Mouse (Mus musculus) stomach, postnatal 0 days (tissue): ENCODE measurements around the gene Gm47283. TPM values are rescaled to one million over a fixed set of nuclear protein-coding genes. Genes with fewer than 3 reads are reported as not detected.
"Not testable (repeated sequence)": the region's sequence is repeated elsewhere in the genome, so short reads cannot be mapped to it uniquely, and the experiment has no call there.

Experiments
- ATAC-seq: fragments of 200-750 bp; cut with Nextera tagmentation; 2 replicates; pipeline ENCODE4 v1.8.0; 2017; ENCODE audit not compliant: low FRiP score, low TSS enrichment
- DNase-seq: peaks from one replicate; pipeline ENCODE4 v3.0.0-alpha.2; 2016; ENCODE audit warnings: low spot score
- H3K27ac ChIP-seq: fragments of 300-500 bp; sonication (generic); replicated peaks from 2 replicates; pipeline ENCODE4 v1.5.1; 2014; ENCODE audit warnings: mild to moderate bottlenecking, control low read depth
- H3K27me3 ChIP-seq: fragments of 300-500 bp; sonication (generic); 2 replicates; pipeline ENCODE4 v1.6.1; 2014; ENCODE audit warnings: low read length; ENCODE audit not compliant: control insufficient read depth, insufficient read depth
- H3K36me3 ChIP-seq: fragments of 300-500 bp; sonication (generic); 2 replicates; pipeline ENCODE4 v1.6.1; 2014; ENCODE audit warnings: low read length, mixed read lengths; ENCODE audit not compliant: control insufficient read depth, insufficient read depth
- H3K4me1 ChIP-seq: fragments of 300-500 bp; sonication (generic); replicated peaks from 2 replicates; pipeline ENCODE4 v1.6.1; 2014; ENCODE audit warnings: antibody characterized with exemption; ENCODE audit not compliant: control insufficient read depth, insufficient read depth
- H3K4me2 ChIP-seq: fragments of 300-500 bp; sonication (generic); replicated peaks from 2 replicates; pipeline ENCODE4 v1.6.1; 2014; ENCODE audit warnings: low read depth, mild to moderate bottlenecking, control low read depth, moderate library complexity
- H3K4me3 ChIP-seq: fragments of 300-500 bp; sonication (generic); 2 replicates; pipeline ENCODE4 v1.5.1; 2014; ENCODE audit warnings: low read depth, low read length, control low read depth
- H3K9ac ChIP-seq: fragments of 300-500 bp; sonication (generic); 2 replicates; pipeline ENCODE4 v1.6.1; 2014; ENCODE audit warnings: mild to moderate bottlenecking, low read length, control low read depth, mixed read lengths
- H3K9me3 ChIP-seq: fragments of 300-500 bp; sonication (generic); 2 replicates; pipeline ENCODE4 v1.6.1; 2016; ENCODE audit warnings: low read length; ENCODE audit not compliant: control insufficient read depth
- CTCF ChIP-seq: IDR thresholded peaks from 2 replicates; pipeline ENCODE4 v1.5.1; 2016; ENCODE audit warnings: antibody characterized with exemption, low read depth, mild to moderate bottlenecking, moderate library complexity
- EP300 ChIP-seq: optimal IDR thresholded peaks from 2 replicates; pipeline ENCODE3; 2016; ENCODE audit warnings: antibody characterized with exemption
- whole genome bisulfite sequencing: fragments of 180-500 bp; shearing (Covaris S2); extraction: QIAGEN DNeasy Blood & Tissue Kit; methylation state at CpG from one replicate; pipeline ENCODE4 v1.1.7; 2014; 5-methylcytosine and 5-hydroxymethylcytosine counted together
- polyA plus RNA-seq: library from polyadenylated mRNA; unstranded; fragments of >200 nt; fragmentation: Nextera tagmentation; extraction: Ambion mirVana; gene quantifications from 2 replicates; pipeline ENCODE4 v1.2.1, GENCODE M21; 2015

The Gm47283 gene
- not detected in 2 replicates for polyA plus RNA-seq

GRCm38 (mm10) chrY:90784438-90784837 is at the start of gene Gm47283:
Gm47283 (plus strand) TSS chrY:90784738.
- DNase-seq, ATAC-seq: not testable (repeated sequence)

GRCm38 (mm10) chrY:90735181-90735895 is 49.2 kb upstream of the Gm47283 start:
- peaks cover 18% of the 10 kb centered on the region for H3K9me3 ChIP-seq
- not testable (repeated sequence) for ATAC-seq, H3K4me2 ChIP-seq, H3K4me3 ChIP-seq, DNase-seq, H3K27me3 ChIP-seq, H3K27ac ChIP-seq, H3K4me1 ChIP-seq, H3K9ac ChIP-seq
- 68% methylated on average over 1 of the region's 5 CpGs for WGBS
- peaks cover 19% of the 10 kb centered on the region for H3K36me3 ChIP-seq

More at GRCm38 (mm10) chrY:90784438-90784837, at the start of gene Gm47283:
- H3K4me3 ChIP-seq, H3K9ac ChIP-seq, H3K4me2 ChIP-seq, H3K4me1 ChIP-seq, H3K27me3 ChIP-seq, H3K9me3 ChIP-seq, H3K27ac ChIP-seq, H3K36me3 ChIP-seq: not testable (repeated sequence)
- no CpG with 5 or more reads among the region's 48 CpGs for WGBS

- not testable (repeated sequence) for H3K9ac ChIP-seq, H3K4me3 ChIP-seq, DNase-seq, H3K27me3 ChIP-seq, H3K27ac ChIP-seq, ATAC-seq, H3K4me2 ChIP-seq, H3K4me1 ChIP-seq
- peaks cover 22% of the 10 kb centered on the region for H3K36me3 ChIP-seq
- peaks cover 22% of the 10 kb centered on the region for H3K9me3 ChIP-seq
- WGBS, result 90% methylated on average over 4 of the region's 9 CpGs
Observed at GRCm38 (mm10) chrY:90736217-90737000, 48.1 kb upstream of the Gm47283 start.

GRCm38 (mm10) chrY:90737606-90738430 is 46.7 kb upstream of the Gm47283 start:
- Histone ChIP-seq H3K4me1 (no peaks in the 10 kb centered on the region), H3K9ac (no peak overlapping the region), H3K27ac (no peak overlapping the region), H3K27me3 (no peaks in the 10 kb centered on the region), H3K9me3 (peaks cover 22% of the 10 kb centered on the region), H3K36me3 (peaks cover 24% of the 10 kb centered on the region), H3K4me2 (no peak overlapping the region), H3K4me3 (no peak overlapping the region)
- TF ChIP-seq EP300 (no peak), CTCF (no peak)
- 88% methylated on average over 7 of the region's 7 CpGs for WGBS
- DNase-seq, result no peak
- ATAC-seq, result no peak

- Histone ChIP-seq H3K4me3 (no peak overlapping the region), H3K27ac (no peak overlapping the region), H3K27me3 (no peaks in the 10 kb centered on the region), H3K9ac (no peak overlapping the region), H3K9me3 (peaks cover 22% of the 10 kb centered on the region), H3K36me3 (peaks cover 24% of the 10 kb centered on the region), H3K4me1 (no peaks in the 10 kb centered on the region), H3K4me2 (no peak overlapping the region)
- 87% methylated on average over 1 of the region's 1 CpGs for WGBS
- ATAC-seq, result no peak
- TF ChIP-seq CTCF, result no peak
- TF ChIP-seq EP300, result no peak
- no peak for DNase-seq
Observed at GRCm38 (mm10) chrY:90738431-90738680, 46.2 kb upstream of the Gm47283 start.

- not testable (repeated sequence) for H3K27me3 ChIP-seq, H3K4me1 ChIP-seq, H3K4me2 ChIP-seq, H3K4me3 ChIP-seq, H3K27ac ChIP-seq, H3K9ac ChIP-seq
- ATAC-seq (peak; percentile 36; the same call in 1 of the 2 replicates), DNase-seq (peak; percentile 60)
- H3K9me3 ChIP-seq, result peaks cover 22% of the 10 kb centered on the region
- peaks cover 24% of the 10 kb centered on the region for H3K36me3 ChIP-seq
- 81% methylated on average over 28 of the region's 28 CpGs for WGBS
Observed at GRCm38 (mm10) chrY:90738841-90739530, 45.6 kb upstream of the Gm47283 start.

GRCm38 (mm10) chrY:90739531-90740012 is 45.0 kb upstream of the Gm47283 start:
- ATAC-seq, H3K4me3 ChIP-seq, H3K27me3 ChIP-seq, H3K9ac ChIP-seq, H3K4me1 ChIP-seq, H3K4me2 ChIP-seq, H3K27ac ChIP-seq: not testable (repeated sequence)
- peak; percentile 55 for DNase-seq
- H3K36me3 ChIP-seq, result peaks cover 24% of the 10 kb centered on the region
- 53% methylated on average over 11 of the region's 11 CpGs for WGBS
- H3K9me3 ChIP-seq, result peaks cover 22% of the 10 kb centered on the region
